Mouse (Mus musculus): ENCODE measurements around the gene Hoxa5. TPM values are rescaled to one million over a fixed set of nuclear protein-coding genes. Genes with fewer than 3 reads are reported as not detected.

Gene Hoxa5
- polyA plus RNA-seq, 1 experiment from 2014 or later = 11.0 TPM

- ATAC-seq (ENCODE audit: insufficient number of reproducible peaks, low FRiP score, low TSS enrichment, low read depth) = no peak
- Histone ChIP-seq H3K9me3 (ENCODE audit: control insufficient read depth, low read length) (no peaks in the 10 kb centered on the region), H3K27me3 (ENCODE audit: control insufficient read depth, insufficient read depth, low read length) (no peaks in the 10 kb centered on the region), H3K36me3 (ENCODE audit: control insufficient read depth, insufficient read depth, low read length) (peaks cover 2% of the 10 kb centered on the region; the same call in 1 of the 2 replicates), H3K4me1 (ENCODE audit: control insufficient read depth, insufficient read depth, low read length) (peaks cover 62% of the 10 kb centered on the region), H3K4me2 (ENCODE audit: low read depth, severe bottlenecking) (peak overlapping the region; percentile 95), H3K9ac (ENCODE audit: low read length) (peak overlapping the region; percentile 74), H3K27ac (replicated peaks; ENCODE audit: low read depth, low read length) (no peak overlapping the region), H3K4me3 (ENCODE audit: low read depth, low read length) (peak overlapping the region; percentile 70)
- DNase-seq (ENCODE audit: low spot score) = no peak
- 2% methylated on average over 12 of the region's 12 CpGs for WGBS
These were observed 5.3 kb upstream of the Hoxa5 start for GRCm38 (mm10) chr6:52209685-52210046.

- peaks cover 2% of the 10 kb centered on the region; the same call in 1 of the 2 replicates for H3K36me3 ChIP-seq (ENCODE audit: control insufficient read depth, insufficient read depth, low read length)
- peak overlapping the region; percentile 70 for H3K27ac ChIP-seq (replicated peaks; ENCODE audit: low read depth, low read length)
- ATAC-seq (ENCODE audit: insufficient number of reproducible peaks, low FRiP score, low TSS enrichment, low read depth) (no peak), DNase-seq (ENCODE audit: low spot score) (peak; percentile 54)
- peak overlapping the region; percentile 95 for H3K4me2 ChIP-seq (ENCODE audit: low read depth, severe bottlenecking)
- no peaks in the 10 kb centered on the region for H3K9me3 ChIP-seq (ENCODE audit: control insufficient read depth, low read length)
- no peaks in the 10 kb centered on the region for H3K27me3 ChIP-seq (ENCODE audit: control insufficient read depth, insufficient read depth, low read length)
- H3K9ac ChIP-seq (ENCODE audit: low read length) = peak overlapping the region; percentile 74
- 3% methylated on average over 16 of the region's 18 CpGs for WGBS
- peak overlapping the region; percentile 70 for H3K4me3 ChIP-seq (ENCODE audit: low read depth, low read length)
- H3K4me1 ChIP-seq (ENCODE audit: control insufficient read depth, insufficient read depth, low read length) = peaks cover 62% of the 10 kb centered on the region
These were observed 4.7 kb upstream of the Hoxa5 start for GRCm38 (mm10) chr6:52208868-52209684.

DNA sequence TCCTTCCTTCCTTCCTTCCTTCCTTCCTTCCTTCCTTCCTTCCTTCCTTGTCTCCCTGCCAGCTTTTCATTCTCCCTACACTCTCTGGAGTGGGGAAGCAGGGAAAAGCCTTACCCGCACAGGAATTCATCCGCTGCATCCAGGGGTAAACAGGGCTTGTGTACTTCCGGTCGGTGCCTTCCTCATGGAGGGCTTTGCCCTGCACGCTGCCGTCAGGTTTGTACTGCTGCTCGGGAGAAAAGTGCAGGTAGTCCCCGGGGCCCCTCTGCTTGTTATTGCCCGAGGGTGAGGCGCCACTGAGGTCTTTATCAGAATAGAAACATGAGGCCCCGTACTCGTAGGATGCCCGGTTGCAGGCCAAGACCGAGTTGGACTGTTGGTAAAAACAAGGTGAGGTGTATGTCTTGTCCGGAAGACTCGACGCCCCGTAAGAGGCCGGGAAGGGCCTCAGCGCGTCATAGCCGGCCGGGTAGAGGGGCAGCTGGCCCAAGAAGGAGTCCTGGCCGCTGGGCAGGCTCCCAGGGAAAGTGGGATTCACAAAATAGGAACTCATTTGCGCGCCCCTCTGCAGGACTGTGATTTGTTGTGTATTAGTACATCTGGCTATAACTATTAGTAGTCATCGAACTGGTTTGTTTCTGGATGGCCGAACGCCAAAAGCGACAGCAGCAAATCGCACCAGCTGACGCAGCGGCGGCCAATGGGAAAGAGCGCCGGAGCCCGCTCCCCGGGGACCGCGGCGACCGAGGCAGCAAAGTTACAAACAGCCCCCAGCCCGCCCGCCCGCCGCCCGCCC lies 3.9 kb upstream of the Hoxa5 start, which contains the start of gene Hoxa6:
Hoxa6 (minus strand) TSS at position 651 of the 796 bp plus-strand sequence.
- peak within 1 kb of the TSS; percentile 70 for H3K27ac ChIP-seq (replicated peaks; ENCODE audit: low read depth, low read length)
- peaks cover 2% of the 10 kb centered on the region; the same call in 1 of the 2 replicates for H3K36me3 ChIP-seq (ENCODE audit: control insufficient read depth, insufficient read depth, low read length)
- H3K4me1 ChIP-seq (ENCODE audit: control insufficient read depth, insufficient read depth, low read length) = peaks cover 65% of the 10 kb centered on the region
- H3K4me2 ChIP-seq (ENCODE audit: low read depth, severe bottlenecking) = peak within 1 kb of the TSS; percentile 98
- no peaks in the 10 kb centered on the region for H3K9me3 ChIP-seq (ENCODE audit: control insufficient read depth, low read length)
- peak within 1 kb of the TSS; percentile 70 for H3K4me3 ChIP-seq (ENCODE audit: low read depth, low read length)
- H3K9ac ChIP-seq (ENCODE audit: low read length) = peak within 1 kb of the TSS; percentile 74
- WGBS = under 1% methylated on average over 44 of the region's 47 CpGs
- ATAC-seq (ENCODE audit: insufficient number of reproducible peaks, low FRiP score, low TSS enrichment, low read depth) = no peak
- DNase-seq (ENCODE audit: low spot score) = peak; percentile 81
- no peaks in the 10 kb centered on the region for H3K27me3 ChIP-seq (ENCODE audit: control insufficient read depth, insufficient read depth, low read length)

DNA sequence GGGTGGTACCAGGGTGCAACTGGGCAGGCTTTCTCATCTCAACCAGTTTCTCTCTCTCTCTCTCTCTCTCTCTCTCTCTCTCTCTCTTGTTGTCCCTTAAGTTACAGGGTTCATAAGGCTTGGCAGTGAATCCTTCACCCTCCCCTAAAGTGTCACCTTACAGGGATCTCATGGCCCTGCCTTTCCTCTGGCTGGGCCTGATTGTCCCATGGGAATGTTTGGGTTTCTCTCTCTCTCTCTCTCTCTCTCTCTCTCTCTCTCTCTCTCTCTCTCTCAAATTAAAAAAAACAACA lies 3.2 kb upstream of the Hoxa5 start:
- DNase-seq (ENCODE audit: low spot score) = no peak
- no peaks in the 10 kb centered on the region for H3K9me3 ChIP-seq (ENCODE audit: control insufficient read depth, low read length)
- H3K27me3 ChIP-seq (ENCODE audit: control insufficient read depth, insufficient read depth, low read length) = no peaks in the 10 kb centered on the region
- H3K36me3 ChIP-seq (ENCODE audit: control insufficient read depth, insufficient read depth, low read length) = peaks cover 2% of the 10 kb centered on the region; the same call in 1 of the 2 replicates
- peak overlapping the region; percentile 40 for H3K9ac ChIP-seq (ENCODE audit: low read length)
- no peak overlapping the region for H3K4me3 ChIP-seq (ENCODE audit: low read depth, low read length)
- H3K4me2 ChIP-seq (ENCODE audit: low read depth, severe bottlenecking) = peak overlapping the region; percentile 98
- no peak overlapping the region for H3K27ac ChIP-seq (replicated peaks; ENCODE audit: low read depth, low read length)
- H3K4me1 ChIP-seq (ENCODE audit: control insufficient read depth, insufficient read depth, low read length) = peaks cover 72% of the 10 kb centered on the region
- no peak for ATAC-seq (ENCODE audit: insufficient number of reproducible peaks, low FRiP score, low TSS enrichment, low read depth)

GRCm38 (mm10) chr6:52206882-52207683 lies 2.7 kb upstream of the Hoxa5 start:
- Histone ChIP-seq H3K9me3 (ENCODE audit: control insufficient read depth, low read length) (no peaks in the 10 kb centered on the region), H3K36me3 (ENCODE audit: control insufficient read depth, insufficient read depth, low read length) (peaks cover 2% of the 10 kb centered on the region; the same call in 1 of the 2 replicates), H3K27ac (replicated peaks; ENCODE audit: low read depth, low read length) (no peak overlapping the region), H3K4me3 (ENCODE audit: low read depth, low read length) (no peak overlapping the region), H3K4me2 (ENCODE audit: low read depth, severe bottlenecking) (peak overlapping the region; percentile 98), H3K27me3 (ENCODE audit: control insufficient read depth, insufficient read depth, low read length) (no peaks in the 10 kb centered on the region), H3K4me1 (ENCODE audit: control insufficient read depth, insufficient read depth, low read length) (peaks cover 75% of the 10 kb centered on the region), H3K9ac (ENCODE audit: low read length) (peak overlapping the region; percentile 40)
- WGBS = 12% methylated on average over 4 of the region's 4 CpGs
- ATAC-seq (ENCODE audit: insufficient number of reproducible peaks, low FRiP score, low TSS enrichment, low read depth) = no peak
- peak; percentile 37 for DNase-seq (ENCODE audit: low spot score)

DNA sequence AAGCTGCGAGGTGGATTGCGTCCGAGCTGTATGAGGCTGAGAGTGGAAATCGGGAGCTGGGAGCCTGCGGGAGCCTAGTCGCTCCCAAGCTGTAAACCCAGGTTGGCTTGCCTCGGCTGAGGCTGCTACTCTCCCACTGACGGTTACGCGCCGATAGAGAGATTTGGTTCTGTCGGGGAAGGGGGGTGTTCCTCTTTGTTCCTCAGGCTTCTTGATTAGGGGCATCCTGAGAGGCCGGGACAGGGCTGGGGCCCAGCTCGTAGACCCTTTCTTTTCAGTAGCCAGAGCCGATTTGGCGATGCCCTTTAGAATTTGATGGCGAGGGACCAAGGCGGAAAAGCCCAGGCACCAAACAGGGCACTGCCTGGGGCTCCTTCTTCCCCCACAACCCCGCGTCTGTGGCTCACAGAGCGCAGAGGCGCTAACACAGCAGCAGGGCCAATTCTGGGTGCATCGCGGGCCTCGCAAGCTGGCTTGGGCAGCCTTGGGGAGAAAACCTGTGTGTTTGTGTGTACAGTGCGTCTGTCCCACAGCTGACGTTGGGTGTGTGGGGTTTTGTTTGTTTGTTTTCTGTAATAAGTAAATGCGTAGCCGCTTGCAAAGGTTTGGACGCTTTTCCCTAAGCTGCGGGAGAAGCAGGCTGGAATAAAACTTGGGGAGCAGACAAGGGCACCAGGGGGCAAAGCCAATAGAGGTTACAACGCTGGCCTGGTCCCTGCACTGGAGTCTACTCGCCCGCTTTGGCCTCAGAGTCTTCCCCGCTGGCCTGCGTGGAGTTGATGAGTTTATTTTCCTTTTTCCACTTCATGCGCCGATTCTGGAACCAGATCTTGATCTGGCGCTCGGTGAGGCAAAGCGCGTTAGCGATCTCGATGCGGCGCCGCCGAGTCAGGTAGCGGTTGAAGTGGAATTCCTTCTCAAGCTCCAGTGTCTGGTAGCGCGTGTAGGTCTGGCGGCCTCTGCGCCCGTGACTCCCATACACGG lies 1.5 kb upstream of the Hoxa5 start:
- Histone ChIP-seq H3K27me3 (ENCODE audit: control insufficient read depth, insufficient read depth, low read length) (no peaks in the 10 kb centered on the region), H3K27ac (replicated peaks; ENCODE audit: low read depth, low read length) (peak overlapping the region; percentile 56)
- no peak for ATAC-seq (ENCODE audit: insufficient number of reproducible peaks, low FRiP score, low TSS enrichment, low read depth)

DNA sequence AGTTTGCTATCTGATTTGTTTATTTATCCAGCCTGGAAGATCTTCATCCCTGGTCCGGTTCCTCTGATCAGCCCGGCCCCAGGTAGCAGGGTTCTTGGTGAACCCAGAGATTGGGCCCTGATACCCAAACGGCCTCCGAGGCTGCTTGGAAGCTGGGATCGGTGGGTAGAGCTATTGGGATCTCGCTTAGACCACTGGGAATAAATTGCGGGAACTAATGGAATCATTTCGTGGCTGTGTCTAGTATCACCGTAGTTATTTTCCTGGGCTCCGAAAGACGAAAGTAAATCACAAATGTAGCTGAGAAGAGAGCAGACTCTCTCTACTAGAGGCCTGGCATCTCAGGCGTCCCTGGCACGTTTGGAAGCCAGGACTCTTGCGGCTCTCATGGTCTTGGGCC lies 834 bp upstream of the Hoxa5 start:
- no peaks in the 10 kb centered on the region for H3K9me3 ChIP-seq (ENCODE audit: control insufficient read depth, low read length)
- 3% methylated on average over 14 of the region's 14 CpGs for WGBS
- H3K4me2 ChIP-seq (ENCODE audit: low read depth, severe bottlenecking) = peak overlapping the region; percentile 98
- no peaks in the 10 kb centered on the region for H3K27me3 ChIP-seq (ENCODE audit: control insufficient read depth, insufficient read depth, low read length)
- peaks cover 2% of the 10 kb centered on the region; the same call in 1 of the 2 replicates for H3K36me3 ChIP-seq (ENCODE audit: control insufficient read depth, insufficient read depth, low read length)
- H3K4me3 ChIP-seq (ENCODE audit: low read depth, low read length) = peak overlapping the region; percentile 24
- H3K9ac ChIP-seq (ENCODE audit: low read length) = peak overlapping the region; percentile 65
- peak overlapping the region; percentile 56 for H3K27ac ChIP-seq (replicated peaks; ENCODE audit: low read depth, low read length)
- no peak for ATAC-seq (ENCODE audit: insufficient number of reproducible peaks, low FRiP score, low TSS enrichment, low read depth)
- H3K4me1 ChIP-seq (ENCODE audit: control insufficient read depth, insufficient read depth, low read length) = peaks cover 85% of the 10 kb centered on the region
- DNase-seq (ENCODE audit: low spot score) = no peak

More for the DNA sequence above, 1.5 kb upstream of the Hoxa5 start:
- WGBS = 4% methylated on average over 55 of the region's 55 CpGs
- peaks cover 2% of the 10 kb centered on the region; the same call in 1 of the 2 replicates for H3K36me3 ChIP-seq (ENCODE audit: control insufficient read depth, insufficient read depth, low read length)
- H3K4me3 ChIP-seq (ENCODE audit: low read depth, low read length) = peak overlapping the region; percentile 24
- peaks cover 80% of the 10 kb centered on the region for H3K4me1 ChIP-seq (ENCODE audit: control insufficient read depth, insufficient read depth, low read length)
- H3K9me3 ChIP-seq (ENCODE audit: control insufficient read depth, low read length) = no peaks in the 10 kb centered on the region
- peak overlapping the region; percentile 98 for H3K4me2 ChIP-seq (ENCODE audit: low read depth, severe bottlenecking)
- peak overlapping the region; percentile 65 for H3K9ac ChIP-seq (ENCODE audit: low read length)
- DNase-seq (ENCODE audit: low spot score) = peak; percentile 73
